Mouse (Mus musculus) limb, embryonic 13.5 days (tissue): ENCODE data around the gene Frk. TPM values are rescaled to one million over a fixed set of nuclear protein-coding genes. Genes with fewer than 3 reads are reported as not detected.

Experiments
- ATAC-seq: fragments of 200-750 bp; cut with Nextera tagmentation; 2 replicates; pipeline ENCODE4 v1.8.0; 2017; ENCODE audit warnings: low read depth, moderate number of reproducible peaks, moderate TSS enrichment; ENCODE audit not compliant: low FRiP score
- H3K27ac ChIP-seq: fragments of 300-500 bp; sonication (generic); 2 replicates; pipeline ENCODE4 v1.5.1; 2015; ENCODE audit warnings: inconsistent platforms, mild to moderate bottlenecking, moderate library complexity
- H3K27me3 ChIP-seq: fragments of 300-500 bp; sonication (generic); 2 replicates; pipeline ENCODE4 v1.6.1; 2015; ENCODE audit warnings: mild to moderate bottlenecking, inconsistent platforms
- H3K36me3 ChIP-seq: fragments of 300-500 bp; sonication (generic); 2 replicates; pipeline ENCODE4 v1.6.1; 2015; ENCODE audit warnings: inconsistent platforms, mild to moderate bottlenecking, moderate library complexity
- H3K4me1 ChIP-seq: fragments of 300-500 bp; sonication (generic); 2 replicates; pipeline ENCODE4 v1.6.1; 2015; ENCODE audit warnings: inconsistent platforms
- H3K4me2 ChIP-seq: fragments of 300-500 bp; sonication (generic); replicated peaks from 2 replicates; pipeline ENCODE4 v1.6.1; 2015; ENCODE audit warnings: inconsistent platforms, mild to moderate bottlenecking, moderate library complexity
- H3K4me3 ChIP-seq: fragments of 300-500 bp; sonication (generic); 2 replicates; pipeline ENCODE4 v1.5.1; 2015; ENCODE audit warnings: moderate library complexity, mild to moderate bottlenecking, inconsistent platforms
- H3K9ac ChIP-seq: fragments of 300-500 bp; sonication (generic); 2 replicates; pipeline ENCODE4 v1.6.1; 2015; ENCODE audit warnings: mild to moderate bottlenecking, inconsistent platforms
- H3K9me3 ChIP-seq: fragments of 300-500 bp; sonication (generic); 2 replicates; pipeline ENCODE4 v1.6.1; 2016; ENCODE audit warnings: inconsistent platforms
- WGBS: fragments of 180-500 bp; shearing (Covaris S2); methylation state at CpG from one replicate; pipeline ENCODE4 v1.1.7; 2015; 5-methylcytosine and 5-hydroxymethylcytosine counted together
- polyA plus RNA-seq: library from polyadenylated mRNA; unstranded; fragments of >200 nt; fragmentation: Nextera tagmentation; extraction: Ambion mirVana; gene quantifications from 2 replicates; pipeline ENCODE4 v1.2.1, GENCODE M21; 2015

Frk gene
- polyA plus RNA-seq, 1 experiment from 2014 or later, result 10.6 TPM

DNA sequence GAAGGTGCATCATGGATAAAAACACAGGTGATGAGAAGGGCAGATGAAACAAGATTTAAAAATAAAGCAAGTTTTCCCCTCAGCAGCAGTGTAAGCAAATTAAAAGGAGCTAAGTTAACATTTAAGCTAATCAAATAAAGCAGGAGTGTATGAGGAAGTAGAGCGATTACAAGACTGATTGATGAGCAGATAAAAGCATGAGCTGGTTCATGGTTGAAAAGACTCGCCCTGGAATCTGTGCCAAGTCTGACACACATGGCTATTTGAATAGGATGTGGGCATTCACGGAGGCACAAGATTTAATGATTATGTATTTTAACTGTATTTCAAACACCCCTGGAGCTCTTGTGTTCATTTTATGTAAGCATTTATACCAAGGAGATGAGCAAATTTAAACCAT is 28.0 kb downstream of the Frk start:
- Histone ChIP-seq H3K27ac (no peak overlapping the region), H3K9me3 (no peaks in the 10 kb centered on the region), H3K9ac (no peak overlapping the region), H3K4me1 (peaks cover 8% of the 10 kb centered on the region; the same call in 1 of the 2 replicates), H3K27me3 (no peaks in the 10 kb centered on the region), H3K4me2 (no peak overlapping the region), H3K4me3 (no peak overlapping the region), H3K36me3 (no peaks in the 10 kb centered on the region)
- 75% methylated on average over 3 of the region's 3 CpGs for WGBS
- ATAC-seq, result no peak

DNA sequence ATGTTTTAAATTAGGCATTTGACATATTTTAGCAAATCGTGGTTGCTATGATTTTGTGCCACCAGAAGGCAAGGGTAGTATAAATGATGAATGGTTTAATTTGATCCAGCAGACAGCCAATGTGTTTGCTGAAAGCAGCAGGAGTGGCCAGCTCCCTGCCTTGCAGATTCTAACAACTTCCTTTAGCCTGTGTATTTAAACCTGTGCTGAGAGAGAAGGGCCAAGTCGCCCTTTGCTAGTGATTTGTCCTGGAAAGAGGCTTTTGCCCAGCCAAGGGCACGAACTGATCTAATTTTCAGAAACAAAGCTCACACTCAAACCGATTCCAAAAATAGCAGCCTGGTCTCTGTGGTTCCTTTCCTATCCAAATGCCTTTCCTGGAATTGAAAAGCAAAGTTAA is 29.4 kb downstream of the Frk start:
- Histone ChIP-seq H3K27me3 (no peaks in the 10 kb centered on the region), H3K4me2 (no peak overlapping the region), H3K36me3 (no peaks in the 10 kb centered on the region), H3K9ac (no peak overlapping the region), H3K4me1 (peaks cover 8% of the 10 kb centered on the region; the same call in 1 of the 2 replicates), H3K27ac (no peak overlapping the region), H3K4me3 (no peak overlapping the region), H3K9me3 (no peaks in the 10 kb centered on the region)
- 20% methylated on average over 4 of the region's 4 CpGs for whole genome bisulfite sequencing
- no peak for ATAC-seq

DNA sequence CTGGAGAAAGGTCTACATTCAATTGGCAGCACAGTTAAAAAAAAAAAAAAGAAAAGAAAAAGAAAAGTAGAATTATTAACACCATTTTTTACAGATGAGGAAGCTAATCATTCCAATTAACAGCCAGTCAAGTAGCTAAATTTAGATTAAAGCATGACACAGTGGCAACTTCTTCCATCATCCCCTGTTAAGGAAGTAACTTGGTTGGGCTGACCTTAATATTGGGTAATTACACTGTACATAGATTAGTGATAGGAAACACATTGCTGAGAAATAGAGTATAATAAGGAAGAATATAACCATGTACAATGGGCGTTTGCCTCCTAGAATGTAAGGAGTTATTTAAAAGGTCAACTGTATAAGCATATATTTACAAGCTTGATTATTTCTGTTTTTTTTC is 42.4 kb downstream of the Frk start:
- Histone ChIP-seq H3K27me3 (no peaks in the 10 kb centered on the region), H3K27ac (no peak overlapping the region), H3K9me3 (no peaks in the 10 kb centered on the region), H3K4me3 (no peak overlapping the region), H3K9ac (no peak overlapping the region), H3K4me1 (no peaks in the 10 kb centered on the region), H3K4me2 (no peak overlapping the region), H3K36me3 (no peaks in the 10 kb centered on the region)
- 94% methylated on average over 1 of the region's 1 CpGs for WGBS
- ATAC-seq, result no peak

DNA sequence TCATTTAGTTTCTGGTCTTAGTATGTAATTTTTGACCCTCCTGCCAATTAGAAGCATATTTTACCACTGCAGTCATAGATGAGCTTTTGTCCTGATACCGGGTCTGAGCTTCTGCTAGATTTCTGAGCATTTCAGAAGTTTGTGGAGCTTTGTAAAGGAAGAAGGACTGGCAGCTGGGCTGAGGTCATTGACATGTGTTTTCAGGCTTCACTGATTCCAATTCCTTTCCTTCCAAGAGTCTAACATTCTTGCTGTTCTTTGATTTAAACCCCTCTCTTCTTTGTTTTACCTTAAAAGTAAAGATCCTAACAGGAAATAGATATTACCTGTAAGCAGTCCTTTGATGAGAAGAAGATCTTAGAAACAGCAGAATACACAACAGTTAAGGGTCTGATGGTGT is 48.6 kb downstream of the Frk start:
- WGBS, result 76% methylated on average over 1 of the region's 1 CpGs

DNA sequence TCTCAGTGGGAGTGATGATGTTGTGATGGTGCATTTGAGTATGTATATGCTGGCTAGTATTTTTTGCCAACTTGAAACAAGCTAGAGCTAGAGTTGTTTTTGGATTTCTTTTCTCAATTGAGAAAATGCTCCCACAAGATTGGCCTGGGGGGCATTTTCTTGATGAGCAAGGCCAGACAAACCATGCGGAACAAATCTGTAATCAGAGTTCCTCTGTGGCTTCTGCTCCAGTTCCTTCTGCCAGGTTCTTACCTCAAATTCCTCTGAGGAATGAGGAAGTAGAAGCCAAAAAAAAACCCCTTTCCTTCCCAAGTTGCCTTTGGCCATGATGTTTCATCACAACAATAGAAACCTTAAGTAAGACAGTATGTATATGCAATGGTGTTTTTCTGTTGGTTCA is 49.3 kb downstream of the Frk start:
- Histone ChIP-seq H3K27me3 (no peaks in the 10 kb centered on the region), H3K9ac (no peak overlapping the region), H3K36me3 (no peaks in the 10 kb centered on the region), H3K4me1 (no peaks in the 10 kb centered on the region), H3K27ac (no peak overlapping the region), H3K4me2 (no peak overlapping the region), H3K9me3 (no peaks in the 10 kb centered on the region), H3K4me3 (no peak overlapping the region)
- WGBS, result 64% methylated on average over 1 of the region's 1 CpGs
- no peak for ATAC-seq

More for the DNA sequence above, 48.6 kb downstream of the Frk start:
- no peaks in the 10 kb centered on the region for H3K4me1 ChIP-seq
- ATAC-seq, result no peak
- no peaks in the 10 kb centered on the region for H3K27me3 ChIP-seq
- H3K9ac ChIP-seq, result no peak overlapping the region
- no peak overlapping the region for H3K4me3 ChIP-seq
- H3K9me3 ChIP-seq, result no peaks in the 10 kb centered on the region
- H3K27ac ChIP-seq, result no peak overlapping the region
- H3K36me3 ChIP-seq, result no peaks in the 10 kb centered on the region
- H3K4me2 ChIP-seq, result no peak overlapping the region

DNA sequence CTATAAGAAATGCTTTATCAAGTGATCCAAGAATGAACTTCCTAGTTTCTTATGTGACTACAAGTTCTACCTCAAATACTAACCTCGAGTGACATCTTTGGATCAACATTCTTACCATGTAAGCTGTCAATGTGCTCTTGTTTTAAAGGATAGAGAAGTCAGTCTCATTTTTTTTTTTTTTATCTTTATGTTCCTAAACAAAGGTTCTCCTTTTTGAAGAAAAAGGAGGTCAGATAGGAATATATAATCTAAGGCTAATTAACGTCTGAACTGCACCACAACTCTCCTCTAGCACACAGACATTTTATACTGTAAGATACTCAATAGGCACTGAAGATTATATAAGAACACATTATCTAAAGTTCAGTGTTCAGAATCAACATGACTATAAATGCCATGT is 57.5 kb downstream of the Frk start:
- WGBS, result 72% methylated on average over 2 of the region's 2 CpGs
- no peaks in the 10 kb centered on the region for H3K9me3 ChIP-seq
- ATAC-seq, result no peak
- H3K36me3 ChIP-seq, result no peaks in the 10 kb centered on the region
- no peaks in the 10 kb centered on the region for H3K27me3 ChIP-seq
- no peak overlapping the region for H3K4me3 ChIP-seq
- no peak overlapping the region for H3K4me2 ChIP-seq
- no peak overlapping the region for H3K27ac ChIP-seq
- H3K9ac ChIP-seq, result no peak overlapping the region
- no peaks in the 10 kb centered on the region for H3K4me1 ChIP-seq

DNA sequence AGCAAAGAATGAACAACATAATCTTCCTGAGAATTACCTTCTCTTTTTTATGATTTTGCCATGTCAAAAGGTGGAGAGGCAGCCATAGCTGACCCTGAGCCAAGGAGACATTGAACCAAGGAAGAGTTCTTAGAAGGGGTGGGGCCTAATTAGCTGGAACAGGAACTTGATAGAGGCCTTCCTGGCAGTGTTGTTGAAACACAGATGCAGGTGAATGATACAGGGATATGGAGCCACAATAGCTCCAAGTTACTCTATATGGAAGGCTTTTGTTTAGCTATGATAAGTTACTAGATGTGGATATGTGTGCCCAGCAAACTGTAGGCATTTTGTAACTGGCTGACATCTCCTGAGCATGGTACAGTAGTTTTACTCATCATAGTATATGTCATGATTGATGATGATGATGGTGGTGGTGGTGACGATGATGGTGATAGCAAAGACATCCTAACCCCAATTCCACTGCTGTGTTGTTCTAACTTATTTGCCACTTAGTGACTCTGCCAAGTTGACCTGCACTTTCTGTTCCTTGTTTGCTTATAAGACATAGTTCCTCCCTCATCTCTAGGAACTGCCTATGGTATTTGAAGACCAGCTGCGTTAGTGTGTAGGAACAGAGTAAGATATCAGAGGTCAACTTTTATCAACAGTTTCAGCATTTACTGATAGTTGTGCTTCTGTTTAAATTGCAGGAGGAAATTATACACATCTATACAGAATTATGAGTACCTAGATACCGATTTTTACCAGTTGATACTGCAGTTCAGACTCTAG is 58.7 kb downstream of the Frk start:
- Histone ChIP-seq H3K9ac (no peak overlapping the region), H3K36me3 (no peaks in the 10 kb centered on the region), H3K4me1 (no peaks in the 10 kb centered on the region), H3K4me2 (no peak overlapping the region), H3K9me3 (no peaks in the 10 kb centered on the region), H3K4me3 (no peak overlapping the region), H3K27me3 (no peaks in the 10 kb centered on the region), H3K27ac (no peak overlapping the region)
- no peak for ATAC-seq
- 83% methylated on average over 3 of the region's 3 CpGs for WGBS

DNA sequence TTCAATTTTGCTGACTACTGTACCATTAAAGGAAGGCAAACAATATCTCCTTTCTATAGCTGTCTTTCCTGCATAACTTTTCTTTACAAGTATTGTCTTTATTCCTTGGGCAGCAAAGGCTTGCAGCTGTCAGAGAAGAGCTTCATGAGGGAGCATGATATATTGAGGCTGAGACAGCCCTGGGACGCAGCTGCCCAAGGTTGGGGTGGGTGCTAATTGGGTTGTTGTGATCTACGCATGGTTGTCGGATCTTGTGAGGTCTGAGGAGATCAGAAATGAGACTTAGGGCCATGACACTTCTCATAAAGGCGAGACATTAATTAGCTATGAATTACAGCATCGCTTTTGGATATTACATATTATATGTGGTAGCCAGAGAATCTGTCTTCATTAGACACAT is 67.4 kb downstream of the Frk start:
- WGBS, result 77% methylated on average over 5 of the region's 5 CpGs
- H3K4me2 ChIP-seq, result no peak overlapping the region
- no peaks in the 10 kb centered on the region for H3K36me3 ChIP-seq
- H3K4me3 ChIP-seq, result no peak overlapping the region
- H3K27me3 ChIP-seq, result no peaks in the 10 kb centered on the region
- ATAC-seq, result no peak
- no peak overlapping the region for H3K27ac ChIP-seq
- H3K9me3 ChIP-seq, result no peaks in the 10 kb centered on the region
- no peaks in the 10 kb centered on the region for H3K4me1 ChIP-seq
- H3K9ac ChIP-seq, result no peak overlapping the region

DNA sequence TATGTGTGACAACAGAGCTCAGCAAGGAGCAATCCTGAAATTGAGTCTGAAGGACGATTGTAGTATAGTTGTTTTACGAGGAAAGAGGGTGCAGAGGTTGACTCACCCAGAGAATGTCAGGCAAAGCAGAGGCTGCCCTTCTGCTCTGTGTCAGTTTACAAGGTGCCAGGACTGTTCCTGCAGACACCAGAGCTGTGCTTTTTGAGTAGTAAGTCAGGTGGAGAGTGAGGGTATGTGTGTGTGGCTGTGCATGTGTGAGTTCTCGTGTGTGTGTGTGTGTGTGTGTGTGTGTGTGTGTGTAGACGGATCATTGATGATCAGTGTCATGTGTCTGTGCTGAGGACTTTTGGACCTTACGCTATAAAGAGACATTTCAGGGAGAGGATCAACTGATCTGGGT is 68.4 kb downstream of the Frk start:
- Histone ChIP-seq H3K4me2 (no peak overlapping the region), H3K4me3 (no peak overlapping the region), H3K9ac (no peak overlapping the region), H3K9me3 (no peaks in the 10 kb centered on the region), H3K27me3 (no peaks in the 10 kb centered on the region), H3K4me1 (no peaks in the 10 kb centered on the region), H3K36me3 (no peaks in the 10 kb centered on the region), H3K27ac (no peak overlapping the region)
- 52% methylated on average over 5 of the region's 5 CpGs for WGBS
- ATAC-seq, result no peak

DNA sequence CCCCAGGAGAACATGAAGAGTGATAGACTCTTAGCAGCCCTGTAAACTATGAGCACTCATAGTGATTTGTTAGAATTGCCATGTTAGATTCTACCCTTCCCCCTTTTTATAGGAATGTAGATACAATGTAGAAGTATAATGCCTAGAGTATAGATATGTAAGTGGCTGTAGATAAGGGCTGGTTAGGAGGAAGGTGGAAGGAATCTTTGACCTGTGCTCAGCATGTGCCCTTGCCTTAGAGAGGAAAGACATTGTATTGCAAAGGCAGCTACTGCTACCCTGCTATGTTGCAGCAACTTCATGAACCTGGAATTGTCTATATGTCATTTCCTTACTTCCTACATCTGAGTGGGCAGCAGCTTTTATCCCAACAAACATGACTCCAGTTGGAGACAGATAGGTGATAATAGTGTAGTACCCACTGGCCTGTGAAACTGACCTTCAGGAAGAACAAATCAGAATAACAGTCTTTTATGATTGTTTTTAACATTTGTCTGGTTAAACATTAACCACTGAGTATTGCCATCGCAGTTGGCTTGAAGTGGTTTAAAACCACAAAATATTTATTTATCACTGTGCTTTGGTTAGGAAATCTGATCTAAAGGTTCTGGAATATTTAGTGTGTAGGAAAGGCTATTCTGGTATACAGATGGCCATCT is 80.4 kb downstream of the Frk start:
- no peaks in the 10 kb centered on the region for H3K27me3 ChIP-seq
- WGBS, result 83% methylated on average over 1 of the region's 1 CpGs
- H3K27ac ChIP-seq, result no peak overlapping the region
- H3K4me2 ChIP-seq, result no peak overlapping the region
- H3K9me3 ChIP-seq, result no peaks in the 10 kb centered on the region
- ATAC-seq, result no peak
- no peak overlapping the region for H3K4me3 ChIP-seq
- H3K9ac ChIP-seq, result no peak overlapping the region
- no peaks in the 10 kb centered on the region for H3K36me3 ChIP-seq
- no peaks in the 10 kb centered on the region for H3K4me1 ChIP-seq

DNA sequence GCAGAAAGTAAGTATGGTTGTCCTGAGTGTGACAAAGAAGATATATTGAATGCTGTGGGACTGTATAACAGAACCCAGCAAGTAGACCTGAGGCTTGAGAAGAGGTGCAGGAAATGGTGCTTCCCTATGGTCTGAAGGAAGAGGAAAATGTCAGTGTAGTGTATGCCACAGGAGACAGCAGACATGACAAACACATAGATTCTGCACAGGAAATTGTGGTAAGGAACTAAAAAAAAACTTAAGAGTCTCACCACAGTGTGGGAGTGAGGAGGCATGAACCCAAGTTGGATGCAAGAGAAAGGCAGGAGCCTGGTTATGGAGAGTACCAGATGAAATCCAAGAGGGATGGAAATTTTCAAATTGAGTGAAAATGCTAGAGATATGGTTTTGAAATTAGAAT is 132.3 kb downstream of the Frk start:
- Histone ChIP-seq H3K27me3 (no peaks in the 10 kb centered on the region), H3K4me2 (no peak overlapping the region), H3K9ac (no peak overlapping the region), H3K36me3 (no peaks in the 10 kb centered on the region), H3K9me3 (no peaks in the 10 kb centered on the region), H3K4me1 (no peaks in the 10 kb centered on the region), H3K27ac (no peak overlapping the region), H3K4me3 (no peak overlapping the region)
- no peak for ATAC-seq

DNA sequence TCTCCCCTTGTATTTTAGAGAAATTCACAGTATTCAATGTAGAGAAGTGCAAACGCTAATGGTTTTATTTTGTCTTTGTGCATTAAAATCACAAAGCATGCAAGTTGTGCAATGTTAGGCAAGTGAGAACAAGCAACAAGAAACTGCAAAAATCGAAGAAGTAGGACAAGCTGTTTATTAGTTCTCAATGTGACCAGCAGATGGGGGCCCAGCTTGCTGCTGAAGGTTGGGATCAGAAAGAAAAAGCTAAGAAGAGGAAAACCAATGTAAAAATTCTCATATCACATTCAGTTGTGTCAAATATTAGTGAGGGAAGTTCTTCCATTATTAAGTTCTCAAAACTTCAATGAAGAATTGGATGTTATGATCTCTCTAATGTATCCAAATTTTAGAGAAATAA is 134.0 kb downstream of the Frk start:
- no peaks in the 10 kb centered on the region for H3K4me1 ChIP-seq
- no peaks in the 10 kb centered on the region for H3K36me3 ChIP-seq
- no peak for ATAC-seq
- H3K9me3 ChIP-seq, result no peaks in the 10 kb centered on the region
- H3K9ac ChIP-seq, result no peak overlapping the region
- no peaks in the 10 kb centered on the region for H3K27me3 ChIP-seq
- H3K27ac ChIP-seq, result no peak overlapping the region
- no peak overlapping the region for H3K4me3 ChIP-seq
- 60% methylated on average over 2 of the region's 2 CpGs for WGBS
- no peak overlapping the region for H3K4me2 ChIP-seq

DNA sequence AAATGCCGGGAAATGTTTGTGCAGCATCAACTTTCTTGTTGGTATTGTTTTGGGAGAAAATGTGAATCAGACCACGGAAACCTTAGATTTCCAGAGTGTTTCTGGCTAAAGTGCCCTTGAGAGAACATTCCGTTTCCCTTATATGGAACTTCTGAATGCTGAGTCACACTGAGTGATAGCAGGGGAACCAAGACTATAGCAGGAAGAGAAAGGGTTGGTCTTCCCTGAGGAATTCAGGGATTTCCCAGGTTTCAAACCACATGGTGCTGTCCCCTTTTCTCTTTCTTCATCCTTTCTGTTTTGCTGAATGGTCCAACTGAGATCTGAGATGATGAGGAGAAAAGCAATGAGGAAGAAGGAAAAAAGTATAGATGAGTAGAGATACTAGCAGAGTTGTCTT is 135.3 kb downstream of the Frk start:
- no peak for ATAC-seq
- no peaks in the 10 kb centered on the region for H3K36me3 ChIP-seq
- H3K4me1 ChIP-seq, result no peaks in the 10 kb centered on the region
- H3K27me3 ChIP-seq, result no peaks in the 10 kb centered on the region
- 70% methylated on average over 3 of the region's 3 CpGs for WGBS
- H3K27ac ChIP-seq, result no peak overlapping the region
- H3K4me2 ChIP-seq, result no peak overlapping the region
- no peak overlapping the region for H3K9ac ChIP-seq
- no peak overlapping the region for H3K4me3 ChIP-seq
- H3K9me3 ChIP-seq, result no peaks in the 10 kb centered on the region
